Mouse (Mus musculus) embryonic stem cell, embryonic (primary cell): ENCODE measurements around the gene Bcan.

Experiments
- CTCF ChIA-PET, 4 experiments: fragments of 300-600 bp in 2 of 4; fragments of 350-600 bp in 2 of 4; sonication (Branson Sonifier 250); formaldehyde crosslinking; loops; one replicate each; lab custom pipeline; 2022; ENCODE audit warnings: inconsistent platforms in 2 of 4; lab: Charles Lee
- POLR2A ChIA-PET, 4 experiments: fragments of 300-600 bp in 2 of 4; fragments of 350-600 bp in 2 of 4; sonication (Branson Sonifier 250); formaldehyde crosslinking; loops; one replicate each; lab custom pipeline; 2022; ENCODE audit warnings: antibody characterized with exemption in 4 of 4, inconsistent platforms in 1 of 4; lab: Charles Lee

Bcan gene

GRCm38 (mm10) chr3:88005822-88006786, 6.1 kb upstream of the Bcan start:
- ChIA-PET POLR2A (interaction anchor here in 2 of 4 experiments (0.6 to 1.7 kb wide), 3 partner anchors 17 to 230 kb away, joined by 3 to 6 read pairs (median 3); no protein-coding TSS in a partner anchor), CTCF (interaction anchor here (0.5 to 3.2 kb wide), 10 partner anchors 11 to 1197 kb away, joined by 3 to 22 read pairs (median 4); no protein-coding TSS in a partner anchor)

- POLR2A ChIA-PET, result interaction anchor here in 2 of 4 experiments (0.9 to 1.6 kb wide), 2 partner anchors 21 to 56 kb away, joined by 4 read pairs; no protein-coding TSS in a partner anchor
Observed at GRCm38 (mm10) chr3:88002291-88002976, 2.4 kb upstream of the Bcan start.

GRCm38 (mm10) chr3:88000816-88001595, 976 bp upstream of the Bcan start:
- CTCF ChIA-PET, result interaction anchor here (0.5 to 3.3 kb wide), 27 partner anchors 10 to 1806 kb away, joined by 3 to 26 read pairs (median 4); partner anchors contain the start of genes Nes (in 2 of the 4) and Lrrc71 (in 1 of the 4)
- POLR2A ChIA-PET, result interaction anchor here in 3 of 4 experiments (0.6 to 3.2 kb wide), 19 partner anchors 10 to 1069 kb away, joined by 3 to 20 read pairs (median 5); partner anchors contain the start of genes Nes (in 2 of the 3), Iqgap3 (in 1 of the 3) and Prcc (in 1 of the 3)

More at GRCm38 (mm10) chr3:88002291-88002976, 2.4 kb upstream of the Bcan start:
- CTCF ChIA-PET, result interaction anchor here in 3 of 4 experiments (0.6 to 2.8 kb wide), 12 partner anchors 8 to 240 kb away, joined by 3 to 19 read pairs (median 5); partner anchors contain the start of genes Hapln2 (in 1 of the 3) and Iqgap3 (in 1 of the 3)

- ChIA-PET POLR2A (interaction anchor here in 3 of 4 experiments (0.5 to 3.2 kb wide), 28 partner anchors 8 to 511 kb away, joined by 3 to 20 read pairs (median 4); partner anchors contain the start of genes Nes (in 2 of the 3), Hapln2 (in 1 of the 3), Iqgap3 (in 1 of the 3) and Lmna (in 1 of the 3)), CTCF (interaction anchor here (0.6 to 3.3 kb wide), 31 partner anchors 8 to 1117 kb away, joined by 3 to 26 read pairs (median 4); partner anchors contain the start of gene Nes (in 2 of the 4))
Observed at GRCm38 (mm10) chr3:87999243-87999895, 661 bp downstream of the Bcan start.

- ChIA-PET POLR2A (interaction anchor here in 3 of 4 experiments (0.5 to 3.2 kb wide), 23 partner anchors 8 to 511 kb away, joined by 3 to 20 read pairs (median 4); partner anchors contain the start of genes Nes (in 2 of the 3), Hapln2 (in 1 of the 3), Iqgap3 (in 1 of the 3) and Lmna (in 1 of the 3)), CTCF (interaction anchor here in 3 of 4 experiments (0.6 to 3.3 kb wide), 18 partner anchors 11 to 447 kb away, joined by 3 to 26 read pairs (median 6); partner anchors contain the start of gene Nes (in 2 of the 3))
Observed at GRCm38 (mm10) chr3:87998747-87999146, 1.3 kb downstream of the Bcan start.

- CTCF ChIA-PET, result interaction anchor here in 3 of 4 experiments (0.6 to 3.0 kb wide), 11 partner anchors 10 to 240 kb away, joined by 3 to 18 read pairs (median 5); partner anchors contain the start of gene Nes (in 1 of the 3)
- POLR2A ChIA-PET, result interaction anchor here (0.6 to 6.0 kb wide), 12 partner anchors 9 to 144 kb away, joined by 3 to 35 read pairs (median 4); partner anchors contain the start of genes Iqgap3 (in 1 of the 4), Mef2d (in 1 of the 4) and Nes (in 1 of the 4)
Observed at GRCm38 (mm10) chr3:87996971-87997614, 2.9 kb downstream of the Bcan start.

- POLR2A ChIA-PET, result interaction anchor here in 3 of 4 experiments (0.6 to 6.0 kb wide), 7 partner anchors 8 to 89 kb away, joined by 3 to 35 read pairs (median 4); partner anchors contain the start of gene Nes (in 1 of the 3)
- CTCF ChIA-PET, result interaction anchor here in 3 of 4 experiments (0.6 to 2.3 kb wide), 7 partner anchors 9 to 241 kb away, joined by 3 to 18 read pairs (median 7); partner anchors contain the start of gene Nes (in 1 of the 3)
Observed at GRCm38 (mm10) chr3:87996401-87996800, 3.6 kb downstream of the Bcan start.

GRCm38 (mm10) chr3:87995331-87995730, 4.7 kb downstream of the Bcan start:
- ChIA-PET CTCF (interaction anchor here in 3 of 4 experiments (0.6 to 2.3 kb wide), 7 partner anchors 8 to 28 kb away, joined by 3 to 8 read pairs (median 4); partner anchors contain the start of gene Nes (in 1 of the 3)), POLR2A (interaction anchor here in 2 of 4 experiments (0.9 to 6.0 kb wide), 4 partner anchors 8 to 35 kb away, joined by 3 to 35 read pairs (median 4); partner anchors contain the start of gene Nes (in 2 of the 2))

GRCm38 (mm10) chr3:87993436-87993835, 6.6 kb downstream of the Bcan start:
- ChIA-PET CTCF (interaction anchor here in 3 of 4 experiments (0.8 to 2.6 kb wide), 8 partner anchors 23 to 183 kb away, joined by 3 to 14 read pairs (median 4); partner anchors contain the start of gene Nes (in 1 of the 3)), POLR2A (interaction anchor here in 3 of 4 experiments (0.6 to 6.0 kb wide), 9 partner anchors 23 to 915 kb away, joined by 3 to 35 read pairs (median 4); partner anchors contain the start of genes Nes (in 2 of the 3) and Prcc (in 1 of the 3))

- ChIA-PET POLR2A (interaction anchor here in 3 of 4 experiments (0.7 to 9.1 kb wide), 4 partner anchors 10 to 670 kb away, joined by 3 to 148 read pairs (median 5); partner anchors contain the start of genes Bcan (in 1 of the 3) and Nes (in 1 of the 3)), CTCF (interaction anchor here (0.6 to 1.8 kb wide), 11 partner anchors 10 to 1472 kb away, joined by 3 to 11 read pairs (median 4); partner anchors contain the start of gene Bcan (in 1 of the 4))
Observed at GRCm38 (mm10) chr3:87989935-87990334, 10.1 kb downstream of the Bcan start.

GRCm38 (mm10) chr3:87988068-87988467, 12.0 kb downstream of the Bcan start:
- ChIA-PET POLR2A (interaction anchor here (0.6 to 9.1 kb wide), 23 partner anchors 9 to 1085 kb away, joined by 3 to 148 read pairs (median 6); partner anchors contain the start of genes Nes (in 4 of the 4), Hdgf (in 1 of the 4), Iqgap3 (in 1 of the 4) and Isg20l2 (in 1 of the 4)), CTCF (interaction anchor here (0.6 to 9.6 kb wide), 50 partner anchors 9 to 255 kb away, joined by 3 to 445 read pairs (median 10); partner anchors contain the start of genes Nes (in 4 of the 4), Bcan (in 1 of the 4), Hdgf (in 1 of the 4) and Insrr (in 1 of the 4))

- POLR2A ChIA-PET, result interaction anchor here (0.9 to 9.1 kb wide), 31 partner anchors 9 to 154 kb away, joined by 3 to 148 read pairs (median 6); partner anchors contain the start of genes Nes (in 4 of the 4), Iqgap3 (in 2 of the 4), Hdgf (in 1 of the 4) and Isg20l2 (in 1 of the 4)
- CTCF ChIA-PET, result interaction anchor here (0.5 to 9.6 kb wide), 109 partner anchors 9 to 654 kb away, joined by 3 to 445 read pairs (median 6); partner anchors contain the start of genes Nes (in 4 of the 4), Bcan (in 3 of the 4), Prcc (in 3 of the 4) and Crabp2 (in 2 of the 4)
Observed at GRCm38 (mm10) chr3:87987633-87988032, 12.4 kb downstream of the Bcan start.

- ChIA-PET POLR2A (interaction anchor here (0.5 to 9.1 kb wide), 41 partner anchors 8 to 349 kb away, joined by 3 to 148 read pairs (median 5); partner anchors contain the start of genes Nes (in 4 of the 4), Bcan (in 2 of the 4), Isg20l2 (in 2 of the 4) and Rrnad1 (in 2 of the 4)), CTCF (interaction anchor here (0.5 to 9.6 kb wide), 157 partner anchors 8 to 1117 kb away, joined by 3 to 445 read pairs (median 5); partner anchors contain the start of genes Bcan (in 4 of the 4), Nes (in 4 of the 4), Prcc (in 4 of the 4) and Iqgap3 (in 3 of the 4))
Observed at GRCm38 (mm10) chr3:87986868-87987267, 13.2 kb downstream of the Bcan start.
